Mouse (Mus musculus) midbrain, embryonic 12.5 days (tissue): ENCODE measurements at regions not wholly inside any gene's neighbourhood (a gene's known extent, or its start where the extent isn't known, plus 50 kb on each side); places are given as distances from the start of the nearest gene placed in this dataset.

ENCODE experiments used
- ATAC-seq: fragments of 200-750 bp; cut with Nextera tagmentation; 2 replicates; pipeline ENCODE4 v1.8.0; 2017; ENCODE audit warnings: low read depth, moderate TSS enrichment, moderate library complexity; ENCODE audit not compliant: low FRiP score
- H3K27ac ChIP-seq: fragments of 300-500 bp; sonication (generic); replicated peaks from 2 replicates; pipeline ENCODE4 v1.5.1; 2016; ENCODE audit warnings: mild to moderate bottlenecking
- H3K27me3 ChIP-seq: fragments of 300-500 bp; sonication (generic); 2 replicates; pipeline ENCODE4 v1.6.1; 2016; ENCODE audit warnings: mild to moderate bottlenecking
- H3K36me3 ChIP-seq: fragments of 300-500 bp; sonication (generic); 2 replicates; pipeline ENCODE4 v1.6.1; 2016
- H3K4me1 ChIP-seq: fragments of 300-500 bp; sonication (generic); 2 replicates; pipeline ENCODE4 v1.6.1; 2016
- H3K4me2 ChIP-seq: fragments of 300-500 bp; sonication (generic); replicated peaks from 2 replicates; pipeline ENCODE4 v1.6.1; 2016; ENCODE audit warnings: mild to moderate bottlenecking, moderate library complexity
- H3K4me3 ChIP-seq: fragments of 300-500 bp; sonication (generic); 2 replicates; pipeline ENCODE4 v1.5.1; 2016; ENCODE audit warnings: mild to moderate bottlenecking
- H3K9ac ChIP-seq: fragments of 300-500 bp; sonication (generic); replicated peaks from 2 replicates; pipeline ENCODE4 v1.6.1; 2016; ENCODE audit warnings: mild to moderate bottlenecking, moderate library complexity
- H3K9me3 ChIP-seq: fragments of 300-500 bp; sonication (generic); 2 replicates; pipeline ENCODE4 v1.6.1; 2016; ENCODE audit warnings: mild to moderate bottlenecking
- WGBS: fragments of 180-500 bp; shearing (Covaris S2); methylation state at CpG from one replicate; pipeline ENCODE4 v1.1.7; 2016; 5-methylcytosine and 5-hydroxymethylcytosine counted together

DNA sequence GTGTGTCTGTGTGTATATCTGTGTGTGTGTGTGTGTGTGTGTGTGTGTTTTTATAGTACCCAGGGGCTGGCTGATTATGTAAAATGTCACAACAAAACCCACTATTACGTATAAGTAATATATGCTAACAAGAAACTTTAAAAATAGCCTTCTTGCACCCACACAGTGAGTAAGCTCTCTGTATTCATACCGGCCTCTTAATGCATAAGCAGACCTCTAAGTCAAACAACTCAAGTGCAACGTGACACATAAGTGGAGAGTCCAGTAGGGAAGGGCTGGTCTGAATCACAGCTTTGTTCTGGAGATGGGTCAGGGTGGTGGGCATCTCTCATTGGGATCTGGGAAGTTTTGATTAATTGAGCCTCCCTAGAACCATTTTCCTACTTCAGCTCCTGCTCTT, 107.7 kb upstream of the Kdm8 start:
- ATAC-seq = no peak
- no peaks in the 10 kb centered on the region for H3K9me3 ChIP-seq
- no peak overlapping the region for H3K4me2 ChIP-seq
- peaks cover 3% of the 10 kb centered on the region for H3K4me1 ChIP-seq
- H3K36me3 ChIP-seq = no peaks in the 10 kb centered on the region
- 86% methylated on average over 3 of the region's 3 CpGs for WGBS
- H3K27me3 ChIP-seq = no peaks in the 10 kb centered on the region
- no peak overlapping the region for H3K9ac ChIP-seq
- no peak overlapping the region for H3K4me3 ChIP-seq
- no peak overlapping the region for H3K27ac ChIP-seq

DNA sequence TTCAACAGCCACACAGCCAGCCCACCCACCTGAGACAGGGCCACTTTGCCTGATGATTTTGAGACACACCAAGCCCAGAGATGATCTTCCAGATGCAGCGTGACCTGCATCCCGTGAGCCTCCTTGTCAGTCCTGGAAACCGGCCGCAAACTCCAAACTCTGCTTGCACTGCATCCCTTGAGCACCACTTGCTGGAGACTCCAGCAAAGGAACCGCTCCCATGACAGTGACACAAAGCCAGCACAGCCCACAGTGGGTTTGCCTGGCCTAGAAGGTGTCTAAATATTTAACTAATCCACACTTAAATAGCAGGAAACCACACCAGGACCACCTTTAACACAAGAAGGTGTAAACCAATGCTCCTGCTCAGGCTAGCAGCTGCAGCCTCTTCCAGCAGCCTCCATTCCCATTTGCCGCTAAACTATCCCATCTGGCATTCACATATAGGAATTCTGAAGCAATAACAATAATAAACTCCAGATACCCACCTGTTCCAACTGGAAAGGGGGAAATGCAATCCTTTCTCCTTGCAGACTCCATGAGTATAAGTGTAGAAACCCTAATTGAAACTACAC, 106.2 kb upstream of the Kdm8 start:
- Histone ChIP-seq H3K27me3 (no peaks in the 10 kb centered on the region), H3K9ac (no peak overlapping the region), H3K4me1 (peaks cover 3% of the 10 kb centered on the region), H3K27ac (no peak overlapping the region), H3K4me2 (no peak overlapping the region), H3K9me3 (no peaks in the 10 kb centered on the region), H3K4me3 (no peak overlapping the region), H3K36me3 (no peaks in the 10 kb centered on the region)
- WGBS = 81% methylated on average over 6 of the region's 6 CpGs
- no peak for ATAC-seq

DNA sequence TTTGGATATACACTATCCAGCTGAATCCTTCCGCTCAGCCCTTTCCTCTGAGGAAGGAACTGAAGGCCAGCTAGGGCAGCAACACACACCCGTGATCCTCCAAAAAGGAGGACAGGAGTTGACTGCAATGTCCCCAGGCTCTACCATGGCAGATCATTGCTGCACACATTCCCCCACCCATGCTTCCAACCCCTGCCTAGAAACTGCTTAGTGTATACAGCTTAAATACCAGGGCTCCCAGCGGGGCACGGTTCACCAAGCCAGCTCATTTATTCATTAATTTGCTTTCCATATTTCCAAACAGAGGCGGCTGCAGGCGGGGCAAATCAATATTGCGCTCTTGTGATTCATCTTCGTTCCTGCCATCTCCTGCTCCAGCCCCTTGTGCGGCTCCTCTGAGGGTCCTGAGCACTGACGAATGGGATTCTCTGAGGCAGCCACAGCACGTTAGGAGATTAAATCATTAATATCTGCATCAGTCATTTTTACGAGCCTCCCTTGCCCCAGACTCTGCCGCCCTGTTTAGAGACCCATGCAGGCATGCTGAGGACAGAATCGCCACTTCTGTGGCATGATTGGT, 104.1 kb upstream of the Kdm8 start:
- peak; percentile 30; the same call in 1 of the 2 replicates for ATAC-seq
- no peaks in the 10 kb centered on the region for H3K27me3 ChIP-seq
- no peak overlapping the region for H3K9ac ChIP-seq
- peaks cover 3% of the 10 kb centered on the region for H3K4me1 ChIP-seq
- WGBS = 74% methylated on average over 14 of the region's 14 CpGs
- no peak overlapping the region for H3K4me3 ChIP-seq
- H3K9me3 ChIP-seq = no peaks in the 10 kb centered on the region
- H3K4me2 ChIP-seq = 0 out of 2 replicates have a peak overlapping the region, but pooled peaks have one; percentile 13
- no peaks in the 10 kb centered on the region for H3K36me3 ChIP-seq
- H3K27ac ChIP-seq = peak overlapping the region; percentile 49; the same call in 1 of the 2 replicates

DNA sequence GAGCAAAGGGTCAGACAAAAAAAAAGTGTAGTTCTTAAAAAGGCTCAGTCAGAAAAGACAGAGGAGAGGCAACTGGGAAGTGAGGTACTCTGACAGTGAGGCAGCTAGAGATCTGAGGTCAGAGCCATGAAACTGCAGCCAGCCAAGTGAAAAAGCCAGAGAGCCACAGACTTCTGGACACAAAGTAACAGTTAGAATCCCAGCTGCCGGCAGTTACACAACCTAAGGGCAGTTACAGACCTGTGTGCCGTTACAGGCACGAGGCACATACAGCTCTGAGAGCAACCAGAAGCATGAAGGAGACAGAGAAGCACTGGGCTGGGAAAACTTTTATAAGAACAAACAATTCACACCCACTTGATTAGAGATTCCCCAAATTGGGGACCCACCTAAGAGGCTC, 94.9 kb upstream of the Kdm8 start:
- H3K4me2 ChIP-seq = no peak overlapping the region
- H3K9me3 ChIP-seq = no peaks in the 10 kb centered on the region
- ATAC-seq = no peak

DNA sequence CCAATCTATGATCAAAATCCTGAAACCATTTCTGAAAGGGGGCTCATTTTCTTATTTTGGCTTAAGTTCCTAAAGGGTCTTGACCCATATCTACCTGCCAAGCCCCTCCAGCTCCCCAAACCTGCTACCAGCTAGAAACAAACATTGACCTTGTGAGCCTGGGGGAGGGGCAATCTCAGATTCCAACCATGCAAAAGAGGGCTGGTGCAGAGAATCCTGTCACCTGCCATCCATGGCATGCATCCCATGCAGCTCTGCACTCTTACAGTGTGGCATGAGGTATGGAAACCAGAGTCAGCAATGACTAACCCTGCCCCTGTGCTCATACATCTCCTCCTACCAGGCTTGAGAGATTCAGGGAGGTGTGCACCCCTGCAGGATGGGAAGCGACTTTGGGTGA, 90.3 kb upstream of the Kdm8 start:
- H3K27ac ChIP-seq = no peak overlapping the region
- no peak overlapping the region for H3K9ac ChIP-seq
- H3K4me2 ChIP-seq = no peak overlapping the region
- no peaks in the 10 kb centered on the region for H3K27me3 ChIP-seq
- H3K36me3 ChIP-seq = no peaks in the 10 kb centered on the region
- no peak for ATAC-seq
- H3K4me1 ChIP-seq = no peaks in the 10 kb centered on the region
- no peaks in the 10 kb centered on the region for H3K9me3 ChIP-seq
- WGBS = 90% methylated on average over 1 of the region's 1 CpGs
- no peak overlapping the region for H3K4me3 ChIP-seq

More for the DNA sequence above, 94.9 kb upstream of the Kdm8 start:
- Histone ChIP-seq H3K4me3 (no peak overlapping the region), H3K27me3 (no peaks in the 10 kb centered on the region), H3K36me3 (no peaks in the 10 kb centered on the region), H3K4me1 (no peaks in the 10 kb centered on the region), H3K27ac (no peak overlapping the region), H3K9ac (no peak overlapping the region)
- WGBS = 78% methylated on average over 3 of the region's 3 CpGs

DNA sequence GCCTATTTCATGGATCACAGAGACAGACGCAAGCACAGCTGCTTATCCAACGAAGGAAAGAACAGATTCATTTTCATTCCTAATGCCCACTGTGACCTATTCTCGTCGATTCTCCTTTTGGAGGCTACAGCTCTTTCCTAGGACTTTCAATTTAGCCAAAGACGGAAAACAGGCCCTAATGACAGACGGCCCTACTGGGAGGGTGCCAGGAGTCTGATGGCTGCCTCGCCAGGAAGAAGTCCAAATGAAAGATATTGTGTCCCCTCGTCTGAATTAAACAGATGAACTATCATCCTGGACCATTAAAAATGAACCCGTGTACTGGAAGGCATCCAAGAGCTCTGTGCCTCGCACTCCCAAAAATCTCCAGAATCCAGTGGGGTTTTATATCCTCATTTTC, 89.5 kb upstream of the Kdm8 start:
- 85% methylated on average over 10 of the region's 10 CpGs for WGBS
- no peak for ATAC-seq
- Histone ChIP-seq H3K9me3 (no peaks in the 10 kb centered on the region), H3K9ac (no peak overlapping the region), H3K36me3 (no peaks in the 10 kb centered on the region), H3K4me2 (no peak overlapping the region), H3K4me3 (no peak overlapping the region), H3K27me3 (no peaks in the 10 kb centered on the region), H3K4me1 (no peaks in the 10 kb centered on the region), H3K27ac (no peak overlapping the region)

DNA sequence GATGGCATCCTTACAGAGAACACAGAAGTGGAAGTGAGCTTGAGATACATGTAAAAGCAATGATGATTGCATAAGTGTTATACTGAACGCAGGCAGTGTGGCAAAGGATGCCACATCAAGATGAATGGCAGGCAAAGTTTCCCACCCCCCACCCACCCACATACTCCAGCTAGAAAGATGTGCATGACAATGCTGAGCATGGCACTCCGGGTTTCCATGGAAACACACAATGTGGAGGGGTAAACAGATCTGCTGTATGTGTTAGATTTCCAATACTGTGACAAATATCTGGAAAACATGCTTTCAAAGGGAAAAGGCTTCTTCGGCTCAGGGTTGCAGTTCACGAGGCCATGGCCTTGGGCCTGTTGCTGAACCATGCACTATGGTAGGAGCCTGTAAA, 86.5 kb upstream of the Kdm8 start:
- H3K4me2 ChIP-seq = no peak overlapping the region
- no peak overlapping the region for H3K9ac ChIP-seq
- no peak overlapping the region for H3K27ac ChIP-seq
- H3K9me3 ChIP-seq = no peaks in the 10 kb centered on the region
- no peaks in the 10 kb centered on the region for H3K36me3 ChIP-seq
- WGBS = 70% methylated on average over 4 of the region's 4 CpGs
- H3K4me3 ChIP-seq = no peak overlapping the region
- no peak for ATAC-seq
- H3K27me3 ChIP-seq = no peaks in the 10 kb centered on the region
- H3K4me1 ChIP-seq = no peaks in the 10 kb centered on the region

DNA sequence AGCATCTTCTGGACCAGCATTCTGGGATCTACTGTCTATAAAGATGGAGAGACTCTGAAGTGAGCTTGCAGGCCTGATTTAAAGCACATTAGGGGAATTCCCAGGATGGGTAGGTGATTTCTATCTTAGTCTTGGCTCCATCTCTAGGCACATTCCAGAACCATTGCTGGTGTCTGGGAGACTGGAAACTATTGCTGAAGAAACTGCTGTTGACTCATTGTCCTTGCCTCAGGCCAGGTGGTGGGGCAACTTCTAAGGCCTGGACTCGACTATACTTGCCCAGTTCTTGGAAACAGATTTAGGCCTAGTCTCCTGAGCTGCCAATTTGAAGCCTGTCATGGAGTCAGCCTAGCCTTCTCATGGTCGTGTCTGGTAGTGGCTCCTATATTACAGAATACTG, 61.5 kb upstream of the Kdm8 start:
- ATAC-seq = no peak
- Histone ChIP-seq H3K9me3 (no peaks in the 10 kb centered on the region), H3K4me2 (no peak overlapping the region), H3K27ac (no peak overlapping the region), H3K4me3 (no peak overlapping the region), H3K4me1 (no peaks in the 10 kb centered on the region), H3K9ac (no peak overlapping the region), H3K27me3 (no peaks in the 10 kb centered on the region), H3K36me3 (no peaks in the 10 kb centered on the region)
- WGBS = 67% methylated on average over 2 of the region's 2 CpGs

DNA sequence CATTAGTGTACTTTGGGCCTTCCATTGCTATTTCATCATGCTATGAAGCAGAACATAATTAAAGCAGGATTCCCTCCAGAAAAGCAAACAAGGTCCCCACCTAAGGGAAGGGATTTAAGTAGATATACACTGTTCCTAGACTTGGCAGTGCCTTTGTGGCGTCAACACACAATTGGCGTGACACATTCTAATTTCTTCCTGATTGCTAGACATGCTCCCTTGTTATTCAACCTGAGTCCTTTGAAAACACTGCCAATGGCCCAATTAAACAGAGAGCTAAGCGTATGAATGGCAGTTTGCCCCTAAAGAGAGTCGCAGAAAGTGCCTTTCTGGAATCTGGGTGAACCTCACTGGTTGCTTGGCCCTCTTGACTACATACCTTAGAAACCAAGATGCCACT, 60.3 kb upstream of the Kdm8 start:
- H3K4me2 ChIP-seq = no peak overlapping the region
- H3K4me1 ChIP-seq = no peaks in the 10 kb centered on the region
- H3K9me3 ChIP-seq = no peaks in the 10 kb centered on the region
- H3K27ac ChIP-seq = no peak overlapping the region
- no peaks in the 10 kb centered on the region for H3K27me3 ChIP-seq
- ATAC-seq = no peak
- H3K36me3 ChIP-seq = no peaks in the 10 kb centered on the region
- no peak overlapping the region for H3K4me3 ChIP-seq
- H3K9ac ChIP-seq = no peak overlapping the region
- WGBS = 84% methylated on average over 4 of the region's 4 CpGs

DNA sequence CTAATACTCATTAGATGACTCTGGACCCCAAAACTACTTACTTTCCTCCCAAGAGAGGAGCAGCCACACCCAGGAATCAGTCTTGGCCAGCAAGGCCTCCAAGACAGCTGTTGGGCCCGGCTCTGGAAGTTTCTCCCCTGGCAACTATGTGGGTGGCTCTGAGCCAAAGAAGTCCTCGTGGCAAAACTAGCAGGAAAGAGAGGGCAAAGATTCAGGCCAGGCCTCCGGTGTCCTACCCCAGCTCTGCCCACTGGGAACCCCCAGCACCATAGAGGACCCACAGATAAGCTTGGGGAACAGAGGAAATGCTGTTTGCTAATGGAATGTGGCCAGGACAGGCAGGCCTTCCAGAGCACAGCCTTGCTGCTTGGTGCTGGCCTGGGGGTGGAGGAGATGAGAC, 51.9 kb upstream of the Kdm8 start:
- peaks cover 5% of the 10 kb centered on the region; the same call in 1 of the 2 replicates for H3K4me1 ChIP-seq
- no peak overlapping the region for H3K27ac ChIP-seq
- no peaks in the 10 kb centered on the region for H3K36me3 ChIP-seq
- 47% methylated on average over 3 of the region's 3 CpGs for WGBS
- H3K27me3 ChIP-seq = peaks cover 22% of the 10 kb centered on the region
- H3K4me2 ChIP-seq = no peak overlapping the region
- no peaks in the 10 kb centered on the region for H3K9me3 ChIP-seq
- no peak overlapping the region for H3K4me3 ChIP-seq
- ATAC-seq = no peak
- H3K9ac ChIP-seq = no peak overlapping the region

DNA sequence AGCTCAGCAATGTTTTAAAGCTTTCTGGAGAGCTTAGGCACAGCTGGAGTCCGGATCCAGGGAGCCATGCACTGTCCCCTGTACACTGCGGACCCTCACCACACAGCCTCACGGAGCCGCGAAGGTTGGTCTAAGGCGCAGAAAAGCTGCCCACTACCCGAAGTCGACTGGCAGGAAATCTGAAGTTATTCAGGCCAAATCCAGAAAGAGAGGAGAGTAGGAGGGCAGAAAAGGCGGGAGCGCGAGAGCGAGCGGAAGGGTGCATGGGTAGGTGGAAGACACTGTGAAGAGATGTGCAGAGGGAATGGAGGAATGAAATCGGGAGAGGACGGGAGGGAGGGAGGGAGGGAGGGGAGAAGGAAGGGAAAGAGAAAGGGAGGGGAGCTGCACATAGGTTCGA, 51.2 kb upstream of the Kdm8 start:
- H3K36me3 ChIP-seq = no peaks in the 10 kb centered on the region
- peak overlapping the region; percentile 84 for H3K4me2 ChIP-seq
- peaks cover 5% of the 10 kb centered on the region; the same call in 1 of the 2 replicates for H3K4me1 ChIP-seq
- peak overlapping the region; percentile 58 for H3K9ac ChIP-seq
- H3K27me3 ChIP-seq = peaks cover 22% of the 10 kb centered on the region
- no peaks in the 10 kb centered on the region for H3K9me3 ChIP-seq
- WGBS = 0% methylated on average over 16 of the region's 16 CpGs
- peak overlapping the region; percentile 45 for H3K4me3 ChIP-seq
- peak; percentile 65 for ATAC-seq
- peak overlapping the region; percentile 50; the same call in 1 of the 2 replicates for H3K27ac ChIP-seq

DNA sequence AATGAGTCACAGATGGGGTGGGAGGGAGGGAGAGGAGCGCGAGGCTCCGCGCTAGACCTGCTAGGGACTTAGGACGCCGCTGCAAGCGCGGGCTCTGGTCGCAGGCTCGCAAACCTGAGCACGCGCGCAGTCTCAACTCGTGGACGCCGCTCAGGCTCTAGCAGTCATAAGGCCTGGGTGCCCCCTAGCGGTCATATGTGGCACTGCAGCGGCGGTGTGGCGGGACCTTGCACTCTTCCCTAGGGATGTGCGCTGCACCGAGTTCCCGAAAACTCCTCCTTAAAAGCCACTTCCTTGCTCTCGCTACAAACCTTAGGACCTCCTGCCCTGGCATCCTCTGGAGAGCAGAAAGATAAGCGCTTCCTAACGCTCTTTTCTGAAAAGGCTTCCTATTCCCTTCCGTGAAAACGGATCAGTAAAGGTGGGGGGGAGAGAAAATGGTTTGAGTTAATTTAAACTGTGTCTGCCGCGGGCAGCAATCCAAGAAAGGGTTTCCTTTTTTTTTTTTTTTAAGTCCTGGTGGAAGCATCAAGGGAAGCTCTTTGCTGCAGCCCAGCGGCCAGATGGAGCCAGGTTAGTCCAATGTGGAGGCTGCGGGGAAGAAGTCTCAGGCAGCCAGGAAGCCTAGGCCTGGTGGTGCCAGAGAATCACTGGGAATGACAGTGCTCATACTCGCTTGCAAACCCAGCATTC, 50.7 kb upstream of the Kdm8 start:
- Histone ChIP-seq H3K27ac (peak overlapping the region; percentile 65), H3K27me3 (peaks cover 22% of the 10 kb centered on the region)

More for the DNA sequence above, 50.7 kb upstream of the Kdm8 start:
- Histone ChIP-seq H3K4me3 (peak overlapping the region; percentile 45), H3K36me3 (no peaks in the 10 kb centered on the region), H3K9ac (peak overlapping the region; percentile 58), H3K9me3 (no peaks in the 10 kb centered on the region), H3K4me2 (peak overlapping the region; percentile 84), H3K4me1 (peaks cover 5% of the 10 kb centered on the region; the same call in 1 of the 2 replicates)
- WGBS = under 1% methylated on average over 33 of the region's 33 CpGs
- peak; percentile 93 for ATAC-seq
